Mouse (Mus musculus): Measurements from ENCODE around the gene Hoxa9.

DNA sequence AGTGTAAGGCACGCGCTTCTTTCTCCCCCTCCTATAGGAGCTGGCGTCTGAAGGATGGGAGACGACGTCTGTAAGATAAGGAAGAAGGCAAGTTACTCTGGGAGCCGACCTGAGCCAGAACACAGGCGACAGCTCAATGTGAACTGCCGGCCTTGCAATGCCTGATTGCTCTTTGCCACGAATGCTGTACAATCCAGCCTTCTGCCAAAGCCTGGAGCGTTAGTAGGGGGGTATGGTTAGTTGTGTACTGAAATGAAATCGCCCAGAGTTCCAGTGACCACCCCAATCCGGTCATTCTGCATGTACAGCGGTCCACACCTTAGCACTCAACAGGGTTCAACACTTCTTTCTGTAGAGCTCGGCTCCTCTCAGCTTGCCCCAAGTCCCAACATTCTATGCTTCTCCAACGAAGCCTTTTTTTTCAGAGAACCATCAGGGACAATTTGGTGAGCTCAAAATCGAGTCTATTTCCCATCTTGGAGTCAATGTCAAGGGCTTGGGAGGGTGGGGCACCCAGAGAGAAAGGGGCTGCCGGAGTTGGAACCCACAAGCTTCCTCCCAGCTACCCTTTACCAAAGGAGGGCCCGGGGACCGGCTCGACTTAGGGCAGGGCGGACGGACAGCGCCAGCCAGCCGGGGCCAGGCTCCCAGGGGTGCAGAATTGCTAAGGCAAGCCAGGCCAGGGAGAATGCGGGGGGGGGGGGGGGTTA lies 28.3 kb upstream of the Hoxa9 start:
- TF ChIP-seq CTCF (IDR thresholded peaks at IDR 0.05; ENCODE audit: borderline replicate concordance, insufficient read depth, low read length) (no peak), POLR2A (IDR thresholded peaks at IDR 0.05; ENCODE audit: low read depth, low read length) (no peak)
